Mouse (Mus musculus) stomach, embryonic 14.5 days (tissue): Measurements from ENCODE around the gene Slc26a8. TPM values are rescaled to one million over a fixed set of nuclear protein-coding genes. Genes with fewer than 3 reads are reported as not detected.
A peak's percentile ranks its signal among the peaks of the same experiment; 100 is the strongest.

Experiments
- ATAC-seq: fragments of 200-750 bp; cut with Nextera tagmentation; 2 replicates; pipeline ENCODE4 v1.8.0; 2017; ENCODE audit warnings: low read depth, moderate TSS enrichment; ENCODE audit not compliant: insufficient number of reproducible peaks, insufficient read depth, low FRiP score
- H3K27ac ChIP-seq: fragments of 300-500 bp; sonication (generic); 2 replicates; pipeline ENCODE4 v1.5.1; 2014; ENCODE audit warnings: mild to moderate bottlenecking, low read length, moderate library complexity, mixed read lengths
- H3K27me3 ChIP-seq: fragments of 300-500 bp; sonication (generic); 2 replicates; pipeline ENCODE4 v1.6.1; 2014; ENCODE audit warnings: low read length, control low read depth, mixed read lengths; ENCODE audit not compliant: control insufficient read depth, insufficient read depth
- H3K36me3 ChIP-seq: fragments of 300-500 bp; sonication (generic); 2 replicates; pipeline ENCODE4 v1.6.1; 2014; ENCODE audit warnings: mild to moderate bottlenecking, control low read depth, low read length, moderate library complexity, mixed read lengths; ENCODE audit not compliant: control insufficient read depth, insufficient read depth
- H3K4me1 ChIP-seq: fragments of 300-500 bp; sonication (generic); 2 replicates; pipeline ENCODE4 v1.6.1; 2014; ENCODE audit warnings: low read length, control low read depth, mixed read lengths; ENCODE audit not compliant: control insufficient read depth, insufficient read depth
- H3K4me2 ChIP-seq: fragments of 300-500 bp; sonication (generic); replicated peaks from 2 replicates; pipeline ENCODE4 v1.6.1; 2014; ENCODE audit warnings: low read depth, low read length, control low read depth
- H3K4me3 ChIP-seq: fragments of 300-500 bp; sonication (generic); 2 replicates; pipeline ENCODE4 v1.5.1; 2014; ENCODE audit warnings: low read depth, low read length, control low read depth
- H3K9ac ChIP-seq: fragments of 300-500 bp; sonication (generic); replicated peaks from 2 replicates; pipeline ENCODE4 v1.6.1; 2014; ENCODE audit warnings: low read depth, mild to moderate bottlenecking, control low read depth, low read length, moderate library complexity, mixed read lengths
- H3K9me3 ChIP-seq: fragments of 300-500 bp; sonication (generic); 2 replicates; pipeline ENCODE4 v1.6.1; 2016; ENCODE audit warnings: low read depth, low read length, control low read depth; ENCODE audit not compliant: control insufficient read depth
- WGBS: fragments of 180-500 bp; shearing (Covaris S2); extraction: QIAGEN DNeasy Blood & Tissue Kit; methylation state at CpG from one replicate; pipeline ENCODE4 v1.1.7; 2014; 5-methylcytosine and 5-hydroxymethylcytosine counted together
- polyA plus RNA-seq: library from polyadenylated mRNA; unstranded; fragments of >200 nt; fragmentation: Nextera tagmentation; extraction: Ambion mirVana; gene quantifications from 2 replicates; pipeline ENCODE4 v1.2.1, GENCODE M21; 2014

Gene Slc26a8
- polyA plus RNA-seq, 1 experiment from 2014 or later = 1.9 TPM

GRCm38 (mm10) chr17:28690776-28691686, 998 bp upstream of the Slc26a8 start, which contains the start of gene Mapk14:
Gene Mapk14 (plus strand): TSS chr17:28691329.
- peak within 1 kb of the TSS; percentile 96 for H3K27ac ChIP-seq
- peak; percentile 95 for ATAC-seq
- peaks cover 24% of the 10 kb centered on the region for H3K4me1 ChIP-seq
- 0 out of 2 replicates have a peak, but pooled peaks cover 2% of the 10 kb centered on the region for H3K27me3 ChIP-seq
- H3K36me3 ChIP-seq = no peaks in the 10 kb centered on the region; the same call in 1 of the 2 replicates
- H3K9me3 ChIP-seq = no peaks in the 10 kb centered on the region
- peak within 1 kb of the TSS; percentile 86 for H3K9ac ChIP-seq
- peak within 1 kb of the TSS; percentile 79 for H3K4me2 ChIP-seq
- under 1% methylated on average over 78 of the region's 86 CpGs for WGBS
- H3K4me3 ChIP-seq = peak within 1 kb of the TSS; percentile 99

- Histone ChIP-seq H3K27ac (no peak overlapping the region), H3K4me3 (no peak overlapping the region), H3K27me3 (0 out of 2 replicates have a peak, but pooled peaks cover 2% of the 10 kb centered on the region), H3K9me3 (no peaks in the 10 kb centered on the region), H3K4me2 (no peak overlapping the region), H3K9ac (no peak overlapping the region), H3K4me1 (peaks cover 5% of the 10 kb centered on the region; the same call in 1 of the 2 replicates), H3K36me3 (no peaks in the 10 kb centered on the region)
- WGBS = 40% methylated on average over 4 of the region's 4 CpGs
- ATAC-seq = no peak
Measured at GRCm38 (mm10) chr17:28687354-28687753, 2.7 kb downstream of the Slc26a8 start.

- no peak overlapping the region for H3K4me3 ChIP-seq
- no peak overlapping the region for H3K27ac ChIP-seq
- H3K27me3 ChIP-seq = 0 out of 2 replicates have a peak, but pooled peaks cover 2% of the 10 kb centered on the region
- H3K4me1 ChIP-seq = peaks cover 3% of the 10 kb centered on the region; the same call in 1 of the 2 replicates
- H3K36me3 ChIP-seq = no peaks in the 10 kb centered on the region
- H3K9ac ChIP-seq = no peak overlapping the region
- H3K4me2 ChIP-seq = no peak overlapping the region
- 86% methylated on average over 19 of the region's 19 CpGs for WGBS
- no peaks in the 10 kb centered on the region for H3K9me3 ChIP-seq
- no peak for ATAC-seq
Measured at GRCm38 (mm10) chr17:28684631-28685030, 5.4 kb downstream of the Slc26a8 start.

GRCm38 (mm10) chr17:28683601-28684000, 6.4 kb downstream of the Slc26a8 start:
- ATAC-seq = no peak
- Histone ChIP-seq H3K9ac (no peak overlapping the region), H3K4me3 (no peak overlapping the region), H3K4me2 (no peak overlapping the region), H3K36me3 (no peaks in the 10 kb centered on the region), H3K9me3 (no peaks in the 10 kb centered on the region), H3K27ac (no peak overlapping the region), H3K4me1 (no peaks in the 10 kb centered on the region), H3K27me3 (0 out of 2 replicates have a peak, but pooled peaks cover 2% of the 10 kb centered on the region)
- WGBS = 68% methylated on average over 1 of the region's 1 CpGs

GRCm38 (mm10) chr17:28682311-28683084, 7.5 kb downstream of the Slc26a8 start:
- H3K27ac ChIP-seq = no peak overlapping the region
- H3K4me3 ChIP-seq = no peak overlapping the region
- H3K27me3 ChIP-seq = no peaks in the 10 kb centered on the region
- H3K4me2 ChIP-seq = no peak overlapping the region
- no peak for ATAC-seq
- WGBS = 80% methylated on average over 13 of the region's 13 CpGs
- H3K9me3 ChIP-seq = no peaks in the 10 kb centered on the region
- H3K36me3 ChIP-seq = no peaks in the 10 kb centered on the region
- H3K4me1 ChIP-seq = no peaks in the 10 kb centered on the region
- no peak overlapping the region for H3K9ac ChIP-seq

- no peaks in the 10 kb centered on the region for H3K9me3 ChIP-seq
- H3K27me3 ChIP-seq = no peaks in the 10 kb centered on the region
- H3K36me3 ChIP-seq = no peaks in the 10 kb centered on the region
- H3K4me2 ChIP-seq = no peak overlapping the region
- H3K27ac ChIP-seq = no peak overlapping the region
- H3K9ac ChIP-seq = no peak overlapping the region
- 46% methylated on average over 6 of the region's 6 CpGs for WGBS
- no peak overlapping the region for H3K4me3 ChIP-seq
- H3K4me1 ChIP-seq = no peaks in the 10 kb centered on the region
- no peak for ATAC-seq
Measured at GRCm38 (mm10) chr17:28659564-28659963, 30.5 kb downstream of the Slc26a8 start.

- H3K4me1 ChIP-seq = no peaks in the 10 kb centered on the region
Measured at GRCm38 (mm10) chr17:28657936-28658335, 32.1 kb downstream of the Slc26a8 start.

GRCm38 (mm10) chr17:28650268-28650667, 39.8 kb downstream of the Slc26a8 start:
- Histone ChIP-seq H3K9ac (no peak overlapping the region), H3K9me3 (no peaks in the 10 kb centered on the region), H3K4me1 (no peaks in the 10 kb centered on the region), H3K4me2 (no peak overlapping the region), H3K27me3 (no peaks in the 10 kb centered on the region), H3K27ac (no peak overlapping the region), H3K4me3 (no peak overlapping the region), H3K36me3 (no peaks in the 10 kb centered on the region)
- no peak for ATAC-seq
- 74% methylated on average over 3 of the region's 3 CpGs for WGBS

More at GRCm38 (mm10) chr17:28657936-28658335, 32.1 kb downstream of the Slc26a8 start:
- Histone ChIP-seq H3K36me3 (no peaks in the 10 kb centered on the region), H3K4me3 (no peak overlapping the region), H3K9me3 (no peaks in the 10 kb centered on the region), H3K4me2 (no peak overlapping the region), H3K27me3 (no peaks in the 10 kb centered on the region), H3K27ac (no peak overlapping the region), H3K9ac (no peak overlapping the region)
- WGBS = 35% methylated on average over 4 of the region's 4 CpGs
- no peak for ATAC-seq
